Mouse (Mus musculus): ENCODE data around the gene AU040320. TPM values are rescaled to one million over a fixed set of nuclear protein-coding genes. Genes with fewer than 3 reads are reported as not detected.

Gene AU040320
- total RNA-seq, 2 experiments from 2014 or later = 37.1 to 37.6 TPM

GRCm38 (mm10) chr4:126782512-126782911 lies 29.2 kb downstream of the AU040320 start:
- no peak for DNase-seq

GRCm38 (mm10) chr4:126782996-126783395 lies 29.7 kb downstream of the AU040320 start:
- no peak for DNase-seq

- DNase-seq = no peak
These were observed 39.2 kb downstream of the AU040320 start for GRCm38 (mm10) chr4:126792341-126793102.

- no peak for DNase-seq
These were observed 48.8 kb downstream of the AU040320 start for GRCm38 (mm10) chr4:126802174-126802573.

GRCm38 (mm10) chr4:126803268-126803873 lies 50.0 kb downstream of the AU040320 start:
- peak; percentile 24 to 43 for DNase-seq

GRCm38 (mm10) chr4:126805741-126806140 lies 52.4 kb downstream of the AU040320 start:
- peak; percentile 10 to 25 for DNase-seq

GRCm38 (mm10) chr4:126806692-126807427 lies 53.5 kb downstream of the AU040320 start:
- DNase-seq = no peak

GRCm38 (mm10) chr4:126810566-126810965 lies 57.2 kb downstream of the AU040320 start:
- no peak for DNase-seq

GRCm38 (mm10) chr4:126813212-126813611 lies 59.9 kb downstream of the AU040320 start:
- no peak for DNase-seq

GRCm38 (mm10) chr4:126814854-126815253 lies 61.5 kb downstream of the AU040320 start:
- DNase-seq = no peak

GRCm38 (mm10) chr4:126822891-126823882 lies 69.8 kb downstream of the AU040320 start:
- DNase-seq = no peak

- DNase-seq = no peak
These were observed 70.6 kb downstream of the AU040320 start for GRCm38 (mm10) chr4:126823917-126824316.

- no peak for DNase-seq
These were observed 77.8 kb downstream of the AU040320 start for GRCm38 (mm10) chr4:126831122-126831521.

GRCm38 (mm10) chr4:126838799-126839198 lies 85.5 kb downstream of the AU040320 start:
- DNase-seq = no peak

- DNase-seq = peak; percentile 87 to 90
These were observed 86.5 kb downstream of the AU040320 start for GRCm38 (mm10) chr4:126839873-126840272.

GRCm38 (mm10) chr4:126840996-126841560 lies 87.7 kb downstream of the AU040320 start:
- DNase-seq = peak; percentile 42 to 46

- DNase-seq = no peak
These were observed 89.6 kb downstream of the AU040320 start for GRCm38 (mm10) chr4:126842911-126843310.

- no peak for DNase-seq
These were observed 92.3 kb downstream of the AU040320 start for GRCm38 (mm10) chr4:126845664-126846063.

- peak in 1 of 2 experiments; percentile 43 for DNase-seq
These were observed 93.6 kb downstream of the AU040320 start for GRCm38 (mm10) chr4:126846971-126847370.

GRCm38 (mm10) chr4:126850019-126850777 lies 96.9 kb downstream of the AU040320 start:
- DNase-seq = peak; percentile 41 to 45

- peak in 1 of 2 experiments; percentile 47 for DNase-seq
These were observed 97.4 kb downstream of the AU040320 start for GRCm38 (mm10) chr4:126850778-126851080.

All from adrenal gland, postnatal 36 days (tissue).